ENCODE assay signal across 8 mouse cellular contexts in the genomic region with DNA sequence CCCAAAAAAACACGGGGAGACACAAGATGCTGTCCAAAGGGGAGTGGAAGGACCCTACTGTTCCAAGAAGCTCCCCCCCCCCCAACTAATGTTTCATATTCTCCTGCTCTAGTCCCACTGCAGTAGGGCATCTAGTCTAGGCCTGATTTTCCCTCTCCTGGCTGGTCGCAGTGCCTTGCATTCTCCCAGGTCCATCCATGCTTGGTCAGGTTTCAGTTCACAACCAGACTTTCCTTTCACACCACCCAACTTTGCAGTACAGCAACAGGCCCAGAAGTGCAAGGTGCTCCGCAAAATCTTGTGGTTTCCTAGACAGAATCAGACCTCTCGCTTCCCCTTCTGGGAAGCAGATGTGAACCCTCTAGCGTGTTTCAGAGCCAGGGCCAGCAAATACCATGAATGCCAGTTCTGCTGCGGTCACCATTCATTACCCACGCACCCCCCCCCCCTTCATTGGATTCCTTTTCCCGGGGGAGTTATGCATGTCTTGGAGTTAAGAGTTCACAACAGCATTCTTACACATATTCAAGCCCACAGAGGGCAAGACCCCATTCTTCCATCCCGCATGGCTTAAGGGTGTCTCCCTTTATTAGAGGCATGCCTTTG. TPM values are rescaled to one million over a fixed set of nuclear protein-coding genes. Genes with fewer than 3 reads are reported as not detected.
DNase-seq lines count a peak whose midpoint lies in the region; ATAC-seq and TF ChIP-seq lines count a peak whose summit lies in the region.

No protein-coding gene starts in this region.

- TF ChIP-seq CTCF in lung, postnatal 0 days (IDR thresholded peaks at IDR 0.05) = 0 out of 2 replicates have a peak, but pooled peaks have one; percentile 4
- no peak for TF ChIP-seq CTCF in forebrain, postnatal 0 days (IDR thresholded peaks at IDR 0.05; ENCODE audit: low read depth)
- TF ChIP-seq CTCF in liver, postnatal 0 days (IDR thresholded peaks at IDR 0.05; ENCODE audit: low read depth) = no peak

- H3K9me3 ChIP-seq in lung, postnatal 0 days (ENCODE audit: low read length) = no peaks in the 10 kb centered on the region
- no peaks in the 10 kb centered on the region for H3K9me3 ChIP-seq in forebrain, postnatal 0 days (ENCODE audit: low read length)
- no peaks in the 10 kb centered on the region for H3K9me3 ChIP-seq in liver, postnatal 0 days (ENCODE audit: low read length)

- DNase-seq in lung, postnatal 0 days (ENCODE audit: low spot score) = peak; percentile 41
- DNase-seq in lung, postnatal 4 days = no peak
- DNase-seq in forebrain, postnatal 0 days = no peak
- peak; percentile 30 for DNase-seq in liver, postnatal 0 days
- no peak for DNase-seq in cerebellum, postnatal 4 days (ENCODE audit: low spot score in 2 of 2)
- no peak for DNase-seq in urinary bladder, postnatal 36 days (ENCODE audit: low spot score in 2 of 2)
- no peak for DNase-seq in cerebellum, postnatal 10 days

- peak overlapping the region; percentile 72 for H3K4me2 ChIP-seq in lung, postnatal 0 days (replicated peaks; ENCODE audit: low read depth, low read length)
- H3K4me2 ChIP-seq in forebrain, postnatal 0 days (ENCODE audit: low read depth) = peak overlapping the region; percentile 62
- peak overlapping the region; percentile 95 for H3K4me2 ChIP-seq in liver, postnatal 0 days (ENCODE audit: low read depth, low read length)

- peak overlapping the region; percentile 96 for H3K27ac ChIP-seq in lung, postnatal 0 days (ENCODE audit: low read length)
- no peak overlapping the region for H3K27ac ChIP-seq in forebrain, postnatal 0 days (ENCODE audit: low read depth, low read length)
- peak overlapping the region; percentile 94; the same call in 1 of the 2 replicates for H3K27ac ChIP-seq in liver, postnatal 0 days (ENCODE audit: low read depth)

- 0 out of 2 replicates have a peak, but pooled peaks have one; percentile 23 for TF ChIP-seq EP300 in lung, postnatal 0 days (IDR thresholded peaks at IDR 0.05)
- no peak for TF ChIP-seq EP300 in liver, postnatal 0 days (IDR thresholded peaks at IDR 0.05; ENCODE audit: low read depth)

- no peak for ATAC-seq in lung, postnatal 0 days
- ATAC-seq in forebrain, postnatal 0 days = no peak
- ATAC-seq in liver, postnatal 0 days = no peak
- no peak for ATAC-seq in inflammation-experienced regulatory T-cells, adult 6 months

- H3K36me3 ChIP-seq in lung, postnatal 0 days (ENCODE audit: insufficient read depth, low read length) = no peaks in the 10 kb centered on the region
- no peaks in the 10 kb centered on the region for H3K36me3 ChIP-seq in forebrain, postnatal 0 days (ENCODE audit: insufficient read depth)
- no peaks in the 10 kb centered on the region for H3K36me3 ChIP-seq in liver, postnatal 0 days (replicated peaks; ENCODE audit: insufficient read depth, low read length)

- H3K27me3 ChIP-seq in lung, postnatal 0 days (replicated peaks; ENCODE audit: insufficient read depth, low read length) = no peaks in the 10 kb centered on the region
- H3K27me3 ChIP-seq in forebrain, postnatal 0 days (ENCODE audit: insufficient read depth, low read length) = no peaks in the 10 kb centered on the region
- H3K27me3 ChIP-seq in liver, postnatal 0 days (ENCODE audit: insufficient read depth, low read length) = no peaks in the 10 kb centered on the region

- H3K9ac ChIP-seq in lung, postnatal 0 days (replicated peaks; ENCODE audit: low read depth) = peak overlapping the region; percentile 50
- no peak overlapping the region for H3K9ac ChIP-seq in forebrain, postnatal 0 days
- 0 out of 2 replicates have a peak overlapping the region, but pooled peaks have one; percentile 60 for H3K9ac ChIP-seq in liver, postnatal 0 days (replicated peaks)

- WGBS in lung, postnatal 0 days = 28% methylated on average over 9 of the region's 9 CpGs
- 54% methylated on average over 9 of the region's 9 CpGs for WGBS in forebrain, postnatal 0 days
- 35% methylated on average over 9 of the region's 9 CpGs for WGBS in liver, postnatal 0 days (ENCODE audit: insufficient replicate concordance)

- H3K4me3 ChIP-seq in lung, postnatal 0 days (ENCODE audit: low read depth, low read length) = peak overlapping the region; percentile 57; the same call in 1 of the 2 replicates
- peak overlapping the region; percentile 60 for H3K4me3 ChIP-seq in forebrain, postnatal 0 days (ENCODE audit: low read depth, low read length)
- peak overlapping the region; percentile 66 for H3K4me3 ChIP-seq in liver, postnatal 0 days (ENCODE audit: low read depth, low read length)

- peaks cover 3% of the 10 kb centered on the region; the same call in 1 of the 2 replicates for H3K4me1 ChIP-seq in lung, postnatal 0 days (ENCODE audit: insufficient read depth, low read depth, low read length)
- no peaks in the 10 kb centered on the region for H3K4me1 ChIP-seq in forebrain, postnatal 0 days (ENCODE audit: insufficient read depth)
- peaks cover 15% of the 10 kb centered on the region; the same call in 1 of the 2 replicates for H3K4me1 ChIP-seq in liver, postnatal 0 days (ENCODE audit: insufficient read depth)

RNA-seq across cellular contexts. Expression of a gene that starts 7.7 kb away (rescaled TPM):
- 73.2 and 75.2 TPM in 2 replicates for polyA plus RNA-seq in lung, postnatal 0 days (2015; fragmentation: Nextera tagmentation; extraction: Ambion mirVana)
- total RNA-seq in forebrain, postnatal 0 days (2014; rRNA removed) = 1.9 and 2.4 TPM in 2 replicates
- polyA plus RNA-seq in forebrain, postnatal 0 days (2015; fragmentation: Nextera tagmentation; extraction: Ambion mirVana) = 1.1 and 1.4 TPM in 2 replicates
- 0.25 and 0.28 TPM in 2 replicates for polyA plus RNA-seq in liver, postnatal 0 days (2015; fragmentation: Nextera tagmentation; extraction: Ambion mirVana)
- under 1 TPM; 0.24 to 0.52 (median 0.30) TPM for polyA plus RNA-seq in inflammation-experienced regulatory T-cells, adult 6 months (2017; shearing (Covaris generic))

RNA-seq across cellular contexts. Expression of a gene that starts 16.2 kb away (rescaled TPM):
- 0.27 and 0.31 TPM in 2 replicates for polyA plus RNA-seq in lung, postnatal 0 days (2015; fragmentation: Nextera tagmentation; extraction: Ambion mirVana)
- total RNA-seq in forebrain, postnatal 0 days (2014; rRNA removed) = 0.38 and 0.95 TPM in 2 replicates
- polyA plus RNA-seq in forebrain, postnatal 0 days (2015; fragmentation: Nextera tagmentation; extraction: Ambion mirVana) = 0.27 and 0.49 TPM in 2 replicates
- 0.04 TPM in 1 of 2 replicates, not detected in the other for polyA plus RNA-seq in liver, postnatal 0 days (2015; fragmentation: Nextera tagmentation; extraction: Ambion mirVana)
- under 1 TPM; 0.20 to 0.33 (median 0.23) TPM for polyA plus RNA-seq in inflammation-experienced regulatory T-cells, adult 6 months (2017; shearing (Covaris generic))

RNA-seq across cellular contexts. Expression of a gene that starts 20.2 kb away (rescaled TPM):
- polyA plus RNA-seq in lung, postnatal 0 days (2015; fragmentation: Nextera tagmentation; extraction: Ambion mirVana) = 79.4 and 79.6 TPM in 2 replicates
- 5.2 and 6.3 TPM in 2 replicates for total RNA-seq in forebrain, postnatal 0 days (2014; rRNA removed)
- polyA plus RNA-seq in forebrain, postnatal 0 days (2015; fragmentation: Nextera tagmentation; extraction: Ambion mirVana) = 6.3 and 7.4 TPM in 2 replicates
- 18.3 and 18.5 TPM in 2 replicates for polyA plus RNA-seq in liver, postnatal 0 days (2015; fragmentation: Nextera tagmentation; extraction: Ambion mirVana)
- polyA plus RNA-seq in inflammation-experienced regulatory T-cells, adult 6 months (2017; shearing (Covaris generic)) = 10 to 100 TPM; 38.7 to 44.4 (median 40.2) TPM

RNA-seq across cellular contexts. Expression of a gene that starts 33.3 kb away (rescaled TPM):
- polyA plus RNA-seq in lung, postnatal 0 days (2015; fragmentation: Nextera tagmentation; extraction: Ambion mirVana) = 33.0 TPM in 2 replicates
- total RNA-seq in forebrain, postnatal 0 days (2014; rRNA removed) = 1.8 and 5.5 TPM in 2 replicates
- polyA plus RNA-seq in forebrain, postnatal 0 days (2015; fragmentation: Nextera tagmentation; extraction: Ambion mirVana) = 4.3 and 4.9 TPM in 2 replicates
- 16.2 and 17.0 TPM in 2 replicates for polyA plus RNA-seq in liver, postnatal 0 days (2015; fragmentation: Nextera tagmentation; extraction: Ambion mirVana)
- polyA plus RNA-seq in inflammation-experienced regulatory T-cells, adult 6 months (2017; shearing (Covaris generic)) = 10 to 100 TPM; 37.6 to 53.5 (median 42.6) TPM

RNA-seq across cellular contexts. Expression of a gene that starts 46.1 kb away (rescaled TPM):
- polyA plus RNA-seq in lung, postnatal 0 days (2015; fragmentation: Nextera tagmentation; extraction: Ambion mirVana) = 92.4 and 94.5 TPM in 2 replicates
- 144 and 219 TPM in 2 replicates for total RNA-seq in forebrain, postnatal 0 days (2014; rRNA removed)
- 205 and 246 TPM in 2 replicates for polyA plus RNA-seq in forebrain, postnatal 0 days (2015; fragmentation: Nextera tagmentation; extraction: Ambion mirVana)
- 46.5 and 49.3 TPM in 2 replicates for polyA plus RNA-seq in liver, postnatal 0 days (2015; fragmentation: Nextera tagmentation; extraction: Ambion mirVana)
- 100 to 1,000 TPM; 155 to 246 (median 192) TPM for polyA plus RNA-seq in inflammation-experienced regulatory T-cells, adult 6 months (2017; shearing (Covaris generic))

Comparison
In these comparisons a context has a peak if more than half of its experiments do, and no peak if none do; other contexts are left out.
1. DNase-seq: peak in lung, postnatal 0 days (single experiment) and liver, postnatal 0 days (single experiment); none in lung, postnatal 4 days (0 of 2), forebrain, postnatal 0 days (single experiment), cerebellum, postnatal 4 days (0 of 2), urinary bladder, postnatal 36 days (0 of 2) and cerebellum, postnatal 10 days (0 of 2).
2. RNA of a gene that starts 7.7 kb away (polyA plus RNA-seq): 73.2 to 75.2 TPM in lung, postnatal 0 days; 1.1 to 1.4 TPM in forebrain, postnatal 0 days, 0.24 to 0.52 TPM in inflammation-experienced regulatory T-cells, adult 6 months and 0.25 to 0.28 TPM in liver, postnatal 0 days; every median in the first group is over 10 times any median in the second.
3. Peak in every context shown above with its lines, with median percentiles within 50 percentile points of each other: H3K4me2 ChIP-seq and H3K4me3 ChIP-seq.